Mouse (Mus musculus) myocyte (in vitro differentiated cells): Measurements from ENCODE around the gene Hsd11b1. TPM values are rescaled to one million over a fixed set of nuclear protein-coding genes. Genes with fewer than 3 reads are reported as not detected.
A peak's percentile ranks its signal among the peaks of the same experiment; 100 is the strongest.

Source experiments
- H3K27me3 ChIP-seq: one replicate; pipeline ENCODE4 v1.6.1; 2011; ENCODE audit not compliant: control insufficient read depth, insufficient read depth, insufficient read length
- H3K36me3 ChIP-seq: one replicate; pipeline ENCODE4 v1.6.1; 2011; ENCODE audit not compliant: control insufficient read depth, insufficient read depth
- H3K4me2 ChIP-seq: one replicate; pipeline ENCODE4 v1.6.1; 2011; ENCODE audit warnings: low read depth, control low read depth
- H3K4me3 ChIP-seq: one replicate; pipeline ENCODE4 v1.5.1; 2011; ENCODE audit warnings: mild to moderate bottlenecking, control low read depth, moderate library complexity
- H3K79me2 ChIP-seq: one replicate; pipeline ENCODE4 v1.6.1; 2011; ENCODE audit not compliant: control insufficient read depth, insufficient read depth
- H3ac ChIP-seq: one replicate; pipeline ENCODE4 v1.6.1; 2011; ENCODE audit not compliant: control insufficient read depth, insufficient read length
- CEBPB ChIP-seq: IDR thresholded peaks from 2 replicates; pipeline ENCODE4 v1.6.1; 2011; ENCODE audit warnings: mild to moderate bottlenecking, moderate library complexity; ENCODE audit not compliant: poor library complexity, insufficient read depth, severe bottlenecking
- E2F4 ChIP-seq: IDR thresholded peaks from one replicate; pipeline ENCODE4 v1.6.1; 2011; ENCODE audit warnings: mild to moderate bottlenecking, control low read depth, moderate library complexity; ENCODE audit not compliant: insufficient read depth
- MAX ChIP-seq: IDR thresholded peaks from one replicate; pipeline ENCODE4 v1.6.1; 2011; ENCODE audit warnings: low read depth, mild to moderate bottlenecking, control low read depth
- MYOD1 ChIP-seq, 3 experiments: IDR thresholded peaks; one replicate each; pipeline ENCODE4 v1.6.1; 2011; ENCODE audit warnings: control low read depth in 2 of 3, low read depth in 2 of 3, mild to moderate bottlenecking in 2 of 3, moderate library complexity in 1 of 3; ENCODE audit not compliant: insufficient read length in 2 of 3, control insufficient read depth in 1 of 3
- MYOG ChIP-seq, 3 experiments: IDR thresholded peaks; one replicate each; pipeline ENCODE4 v1.6.1; 2011; ENCODE audit warnings: control low read depth in 2 of 3, low read depth in 2 of 3, mild to moderate bottlenecking in 2 of 3; ENCODE audit not compliant: insufficient read length in 2 of 3, control insufficient read depth in 1 of 3, insufficient read depth in 1 of 3
- POLR2A ChIP-seq: IDR thresholded peaks from one replicate; pipeline ENCODE4 v1.6.1; 2011; ENCODE audit warnings: low read depth, mild to moderate bottlenecking, control low read depth, moderate library complexity; ENCODE audit not compliant: insufficient read length
- POLR2AphosphoS2 ChIP-seq: IDR thresholded peaks from one replicate; pipeline ENCODE4 v1.6.1; 2011; ENCODE audit warnings: low read depth, control low read depth; ENCODE audit not compliant: insufficient read length
- REST ChIP-seq: IDR thresholded peaks from one replicate; pipeline ENCODE4 v1.6.1; 2011; ENCODE audit warnings: mild to moderate bottlenecking, control low read depth, moderate library complexity; ENCODE audit not compliant: insufficient read depth, insufficient read length
- SRF ChIP-seq: IDR thresholded peaks from one replicate; pipeline ENCODE4 v1.6.1; 2011; ENCODE audit warnings: low read depth; ENCODE audit not compliant: control insufficient read depth, insufficient read length
- TCF12 ChIP-seq: IDR thresholded peaks from one replicate; pipeline ENCODE4 v1.6.1; 2011; ENCODE audit warnings: mild to moderate bottlenecking, control low read depth; ENCODE audit not compliant: poor library complexity, insufficient read depth, severe bottlenecking
- TCF3 ChIP-seq: IDR thresholded peaks from one replicate; pipeline ENCODE4 v1.6.1; 2011; ENCODE audit warnings: low read depth, control low read depth; ENCODE audit not compliant: insufficient read length
- USF1 ChIP-seq: IDR thresholded peaks from one replicate; pipeline ENCODE4 v1.6.1; 2011; ENCODE audit warnings: low read depth, mild to moderate bottlenecking, control low read depth, moderate library complexity
- polyA plus RNA-seq: library from polyadenylated mRNA; unstranded; fragments of >200 nt; fragmentation: generic; extraction: Trizol; gene quantifications from one replicate; pipeline ENCODE4 v1.2.1, GENCODE M21; 2012; ENCODE audit warnings: missing spikeins

The Hsd11b1 gene
- polyA plus RNA-seq, 1 experiment, result 2.7 TPM

GRCm38 (mm10) chr1:193306832-193307231 lies 43.0 kb upstream of the Hsd11b1 start:
- H3K4me2 ChIP-seq, result no peak overlapping the region
- H3K36me3 ChIP-seq, result no peaks in the 10 kb centered on the region
- no peaks in the 10 kb centered on the region for H3K79me2 ChIP-seq
- no peak overlapping the region for H3K4me3 ChIP-seq
- no peak overlapping the region for H3ac ChIP-seq
- TF ChIP-seq E2F4 (no peak), USF1 (no peak), REST (no peak), TCF3 (no peak), POLR2A (no peak), POLR2AphosphoS2 (no peak), MYOG (IDR thresholded peaks at IDR 0.05; ENCODE audit: control insufficient read depth in 1 of 3, insufficient read depth in 1 of 3, insufficient read length in 2 of 3, low read depth in 2 of 3) (no peak), MYOD1 (IDR thresholded peaks at IDR 0.05; ENCODE audit: control insufficient read depth in 1 of 3, insufficient read length in 2 of 3, low read depth in 2 of 3) (no peak), SRF (no peak), MAX (no peak), CEBPB (no peak), TCF12 (no peak)
- no peaks in the 10 kb centered on the region for H3K27me3 ChIP-seq

GRCm38 (mm10) chr1:193305386-193305785 lies 41.5 kb upstream of the Hsd11b1 start:
- TF ChIP-seq MYOG (IDR thresholded peaks at IDR 0.05; ENCODE audit: control insufficient read depth in 1 of 3, insufficient read depth in 1 of 3, insufficient read length in 2 of 3, low read depth in 2 of 3) (no peak), E2F4 (no peak), MYOD1 (IDR thresholded peaks at IDR 0.05; ENCODE audit: control insufficient read depth in 1 of 3, insufficient read length in 2 of 3, low read depth in 2 of 3) (no peak), USF1 (no peak), POLR2AphosphoS2 (no peak), TCF12 (no peak), SRF (no peak), REST (no peak), CEBPB (no peak), POLR2A (no peak), TCF3 (no peak), MAX (no peak)
- H3K4me2 ChIP-seq, result no peak overlapping the region

DNA sequence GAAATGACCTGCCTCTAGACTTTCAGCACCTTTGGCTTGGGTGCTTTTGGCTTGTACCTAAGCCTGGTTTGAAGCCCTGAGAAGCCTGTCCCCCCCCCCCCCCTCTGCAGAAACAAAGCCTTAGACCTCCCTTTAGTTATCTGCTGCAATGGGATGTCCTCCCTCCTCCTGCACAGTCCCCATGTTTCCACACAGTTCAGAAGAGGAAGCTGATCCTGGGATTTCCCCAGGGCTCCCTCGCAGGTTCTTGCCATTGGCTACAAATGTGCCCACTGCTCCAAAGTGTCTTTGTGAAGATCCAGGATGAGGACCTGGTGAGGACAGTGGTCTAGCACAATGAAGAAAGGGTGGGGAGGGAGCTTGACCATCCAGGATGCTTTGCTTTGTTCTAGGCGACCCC lies 39.2 kb upstream of the Hsd11b1 start:
- H3K27me3 ChIP-seq, result no peaks in the 10 kb centered on the region
- no peak overlapping the region for H3K4me3 ChIP-seq
- no peak for TF ChIP-seq MYOD1 (IDR thresholded peaks at IDR 0.05; ENCODE audit: control insufficient read depth in 1 of 3, insufficient read length in 2 of 3, low read depth in 2 of 3)
- TF ChIP-seq TCF3, result no peak
- TF ChIP-seq REST, result no peak
- no peak for TF ChIP-seq POLR2AphosphoS2
- TF ChIP-seq POLR2A, result no peak
- no peak for TF ChIP-seq TCF12
- no peak for TF ChIP-seq MAX
- TF ChIP-seq SRF, result no peak
- TF ChIP-seq USF1, result no peak
- no peak for TF ChIP-seq MYOG (IDR thresholded peaks at IDR 0.05; ENCODE audit: control insufficient read depth in 1 of 3, insufficient read depth in 1 of 3, insufficient read length in 2 of 3, low read depth in 2 of 3)
- no peak for TF ChIP-seq E2F4
- no peak for TF ChIP-seq CEBPB
- no peak overlapping the region for H3ac ChIP-seq
- no peaks in the 10 kb centered on the region for H3K79me2 ChIP-seq
- H3K36me3 ChIP-seq, result no peaks in the 10 kb centered on the region
- H3K4me2 ChIP-seq, result no peak overlapping the region

More at GRCm38 (mm10) chr1:193305386-193305785, 41.5 kb upstream of the Hsd11b1 start:
- no peak overlapping the region for H3K4me3 ChIP-seq
- H3K27me3 ChIP-seq, result no peaks in the 10 kb centered on the region
- H3K36me3 ChIP-seq, result no peaks in the 10 kb centered on the region
- H3ac ChIP-seq, result no peak overlapping the region
- no peaks in the 10 kb centered on the region for H3K79me2 ChIP-seq

GRCm38 (mm10) chr1:193302093-193302405 lies 38.2 kb upstream of the Hsd11b1 start:
- Histone ChIP-seq H3K79me2 (no peaks in the 10 kb centered on the region), H3K4me2 (peak overlapping the region; percentile 56), H3ac (no peak overlapping the region), H3K4me3 (no peak overlapping the region), H3K36me3 (no peaks in the 10 kb centered on the region), H3K27me3 (no peaks in the 10 kb centered on the region)
- TF ChIP-seq TCF12 (no peak), MYOG (IDR thresholded peaks at IDR 0.05; ENCODE audit: control insufficient read depth in 1 of 3, insufficient read depth in 1 of 3, insufficient read length in 2 of 3, low read depth in 2 of 3) (no peak), MAX (no peak), SRF (no peak), E2F4 (no peak), CEBPB (no peak), POLR2A (no peak), USF1 (no peak), REST (no peak), POLR2AphosphoS2 (no peak), MYOD1 (IDR thresholded peaks at IDR 0.05; ENCODE audit: control insufficient read depth in 1 of 3, insufficient read length in 2 of 3, low read depth in 2 of 3) (no peak), TCF3 (no peak)
